ENCODE assay signal across 10 mouse cellular contexts in genomic region chr14:36048746-36049391, GRCm38 (mm10). TPM values are rescaled to one million over a fixed set of nuclear protein-coding genes. Genes with fewer than 3 reads are reported as not detected.
DNase-seq lines count a peak whose midpoint lies in the region; ATAC-seq and TF ChIP-seq lines count a peak whose summit lies in the region.
"Had no signal": no experiment of that assay in that cellular context is flagged by ENCODE, and none has a peak within 500 bp of the region (broad histone marks: within the 10 kb centered on the region; RNA-seq: fewer than 3 reads in every experiment).

No protein-coding gene starts in this region.

- no peak for TF ChIP-seq CTCF in intestine, postnatal 0 days (IDR thresholded peaks at IDR 0.05; ENCODE audit: low read depth)

- H3K9me3 ChIP-seq in intestine, embryonic 16.5 days (ENCODE audit: control insufficient read depth, low read length) = no peaks in the 10 kb centered on the region
- no peaks in the 10 kb centered on the region for H3K9me3 ChIP-seq in intestine, postnatal 0 days (ENCODE audit: control insufficient read depth)

- H3K36me3 ChIP-seq in intestine, embryonic 16.5 days (ENCODE audit: control insufficient read depth, insufficient read depth, low read length) = no peaks in the 10 kb centered on the region
- H3K36me3 ChIP-seq in intestine, postnatal 0 days (ENCODE audit: control insufficient read depth, insufficient read depth) = no peaks in the 10 kb centered on the region
- H3K36me3 ChIP-seq: G1E had no signal

- 26% methylated on average over 9 of the region's 9 CpGs for WGBS in intestine, embryonic 16.5 days
- 30% methylated on average over 9 of the region's 9 CpGs for WGBS in intestine, postnatal 0 days

- H3K27me3 ChIP-seq in intestine, embryonic 16.5 days (replicated peaks; ENCODE audit: control insufficient read depth, insufficient read depth, low read length) = no peaks in the 10 kb centered on the region
- no peaks in the 10 kb centered on the region for H3K27me3 ChIP-seq in intestine, postnatal 0 days (replicated peaks; ENCODE audit: control insufficient read depth, insufficient read depth, low read length)

- H3K9ac ChIP-seq in intestine, embryonic 16.5 days (ENCODE audit: low read depth, low read length) = no peak overlapping the region
- no peak overlapping the region for H3K9ac ChIP-seq in intestine, postnatal 0 days (ENCODE audit: low read depth, low read length)
- H3K9ac ChIP-seq: liver, embryonic 14.5 days had no signal

- ATAC-seq in intestine, embryonic 16.5 days = peak; percentile 67; the same call in 1 of the 2 replicates
- no peak for ATAC-seq in intestine, postnatal 0 days
- ATAC-seq in CD4-positive, CD25-positive, alpha-beta regulatory T cell, adult 4 months = no peak

- H3K4me3 ChIP-seq in intestine, embryonic 16.5 days (ENCODE audit: low read length) = no peak overlapping the region
- no peak overlapping the region for H3K4me3 ChIP-seq in intestine, postnatal 0 days (ENCODE audit: low read depth, low read length)

- H3K27ac ChIP-seq in intestine, embryonic 16.5 days (ENCODE audit: low read length) = no peak overlapping the region
- H3K27ac ChIP-seq in intestine, postnatal 0 days (ENCODE audit: low read depth, low read length) = no peak overlapping the region
- H3K27ac ChIP-seq: liver, embryonic 14.5 days had no signal

- no peaks in the 10 kb centered on the region for H3K4me1 ChIP-seq in intestine, embryonic 16.5 days (ENCODE audit: control insufficient read depth, insufficient read depth, low read length)
- no peaks in the 10 kb centered on the region for H3K4me1 ChIP-seq in intestine, postnatal 0 days (replicated peaks; ENCODE audit: control insufficient read depth, insufficient read depth, low read length)

- no peak overlapping the region for H3K4me2 ChIP-seq in intestine, embryonic 16.5 days (ENCODE audit: low read depth, low read length)
- H3K4me2 ChIP-seq in intestine, postnatal 0 days (replicated peaks; ENCODE audit: low read depth) = no peak overlapping the region

- peak; percentile 19 to 22 for DNase-seq in cerebellum, postnatal 36 days
- peak; percentile 1 for DNase-seq in heart, adult 8-10 months (ENCODE audit: low spot score)
- peak; percentile 5 to 20 for DNase-seq in left cerebral cortex, adult 8-10 months (ENCODE audit: low spot score in 2 of 2)
- peak; percentile 13 for DNase-seq in right cerebral cortex, postnatal 25 days
- no peak for DNase-seq in spleen, postnatal 10 days (ENCODE audit: low spot score in 2 of 2)

RNA-seq across cellular contexts. Expression of gene 4930474N05Rik, which starts 45.8 kb away (rescaled TPM):
- not detected in 2 replicates for polyA plus RNA-seq in intestine, embryonic 16.5 days (2015; fragmentation: Nextera tagmentation; extraction: Ambion mirVana)
- not detected in 2 replicates for polyA plus RNA-seq in intestine, postnatal 0 days (2015; fragmentation: Nextera tagmentation; extraction: Ambion mirVana)
- not detected for total RNA-seq in heart, adult 8-10 months (2022)
- total RNA-seq in left cerebral cortex, adult 8-10 months (2022) = not detected
- not detected for polyA plus RNA-seq in CD4-positive, CD25-positive, alpha-beta regulatory T cell, adult 4 months (2017; shearing (Covaris generic))
- polyA plus RNA-seq: G1E; liver, embryonic 14.5 days had no signal

Comparison
In these comparisons a context has a peak if more than half of its experiments do, and no peak if none do; other contexts are left out.
1. DNase-seq: peak in cerebellum, postnatal 36 days (2 of 2), heart, adult 8-10 months (single experiment), left cerebral cortex, adult 8-10 months (2 of 2) and right cerebral cortex, postnatal 25 days (single experiment); none in spleen, postnatal 10 days (0 of 2).